Mouse (Mus musculus): ENCODE data around the gene Dnajb4.
"Not testable (repeated sequence)": the region's sequence is repeated elsewhere in the genome, so short reads cannot be mapped to it uniquely, and the experiment has no call there.

Gene Dnajb4

DNA sequence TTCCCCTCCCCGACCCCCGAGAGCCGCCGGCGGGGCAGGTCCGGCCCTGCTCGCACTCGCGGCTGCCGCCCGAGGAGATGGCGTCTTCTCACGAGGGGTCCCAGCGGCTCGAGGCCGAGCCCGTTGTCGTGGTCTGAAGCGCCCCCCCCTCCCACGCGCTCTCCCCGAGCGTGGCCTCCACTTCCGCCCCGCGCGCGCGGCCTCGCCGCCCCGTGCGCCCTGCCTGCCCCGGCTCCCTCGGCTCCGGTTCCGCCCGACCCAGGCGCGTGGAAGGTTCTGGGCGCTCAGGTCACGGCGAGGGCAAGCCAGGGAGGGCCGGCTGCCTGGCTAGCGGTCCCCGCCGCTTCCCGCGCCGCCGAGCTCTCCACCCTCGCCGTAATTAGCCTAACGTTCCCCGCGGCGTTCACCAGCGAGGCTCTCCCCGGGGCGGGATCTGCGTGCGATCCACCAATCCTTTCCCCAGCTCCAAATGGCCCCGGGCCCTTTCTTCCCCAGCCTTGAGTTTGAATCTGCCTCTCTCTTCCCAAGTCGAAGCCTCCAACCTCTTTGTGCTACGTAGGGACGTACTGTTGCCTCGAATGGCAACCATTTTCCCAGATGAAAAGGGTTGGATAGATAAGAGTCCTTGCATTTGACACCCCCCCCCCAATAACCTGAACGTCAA, 758 bp upstream of the Dnajb4 start:
- in situ Hi-C loops (cut with MboI; ENCODE audit: unreplicated experiment in 2 of 2), result loop anchor here in 1 of 2 experiments (25.0 kb wide), 1 partner anchor 1726 kb away; the partner anchor contains the start of gene Acadm

DNA sequence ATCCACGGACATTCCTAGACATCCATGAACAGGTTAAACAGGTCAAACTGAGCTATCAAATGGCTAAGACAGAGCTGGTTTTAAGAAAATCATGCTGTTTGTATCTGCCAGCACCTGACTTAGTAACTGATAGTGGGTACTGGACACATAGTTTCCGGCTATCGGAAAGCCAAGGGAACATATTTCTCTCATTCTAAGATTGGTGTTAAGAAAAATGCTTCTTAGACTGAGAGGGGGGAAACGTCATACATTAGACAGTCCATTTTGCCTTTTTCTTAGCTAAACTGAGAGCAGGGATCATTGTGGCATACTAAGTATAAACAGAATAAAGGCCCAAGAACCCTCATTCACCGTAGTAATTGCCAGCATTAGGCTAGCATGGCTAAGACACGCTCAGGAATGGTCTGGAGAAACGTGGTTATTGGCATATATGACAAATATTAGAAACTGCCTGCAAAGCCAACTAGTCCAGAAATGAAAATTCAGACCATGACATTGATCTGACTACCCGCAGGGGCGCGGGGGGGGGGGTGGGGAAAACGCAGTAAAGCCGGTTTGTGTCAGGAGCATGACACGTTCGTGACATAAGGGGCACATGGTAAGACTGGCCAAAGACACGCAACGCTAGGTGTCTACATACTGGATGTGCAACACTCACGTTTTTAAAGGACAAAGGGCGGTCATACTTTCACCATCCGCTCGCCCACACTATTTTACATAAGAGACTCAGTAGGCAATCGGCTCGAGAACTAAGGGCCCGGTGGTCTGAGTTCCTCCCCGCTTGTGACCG, 730 bp downstream of the Dnajb4 start:
- in situ Hi-C loops (cut with MboI; ENCODE audit: unreplicated experiment in 2 of 2), result loop anchor here in 1 of 2 experiments (25.0 kb wide), 1 partner anchor 1728 kb away; the partner anchor contains the start of gene Acadm

DNA sequence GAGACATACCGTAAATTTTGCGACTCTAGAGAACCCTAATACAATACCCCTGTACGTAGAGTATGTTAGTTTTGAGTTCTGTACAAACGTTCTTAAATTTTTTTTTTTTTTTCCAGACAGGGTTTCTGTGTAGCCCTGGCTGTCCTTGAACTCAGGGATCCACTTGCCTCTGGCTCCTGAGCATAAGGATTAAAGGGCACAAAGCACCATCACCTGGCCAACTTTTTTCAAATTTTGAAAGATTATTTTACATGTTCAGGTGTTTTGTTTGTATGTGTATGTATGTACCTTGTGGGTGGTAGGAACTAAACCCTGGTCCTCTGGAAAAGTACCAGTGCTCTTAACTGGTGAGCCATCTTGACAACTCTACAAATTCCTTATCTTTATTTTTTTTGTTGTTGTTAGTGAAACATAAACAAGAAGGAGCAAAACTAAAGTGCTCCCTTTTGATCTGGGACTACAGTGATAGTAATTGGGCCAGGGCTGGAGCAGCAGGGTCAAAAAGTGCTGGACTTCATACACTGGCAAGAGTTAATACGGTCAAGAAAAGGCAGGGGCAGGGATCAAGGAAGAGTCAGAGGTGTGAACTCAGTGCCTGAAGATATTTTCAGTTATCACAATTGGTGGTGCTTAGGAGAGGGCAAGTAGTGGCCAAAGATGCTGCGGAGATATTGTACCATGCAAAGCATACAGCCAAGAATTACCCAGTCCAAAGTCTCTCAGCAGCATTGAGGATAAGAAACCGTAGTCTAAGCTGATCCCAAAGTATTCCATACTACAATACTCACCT, 1.8 kb downstream of the Dnajb4 start:
- in situ Hi-C loops (cut with MboI; ENCODE audit: unreplicated experiment in 2 of 2), result loop anchor here in 1 of 2 experiments (25.0 kb wide), 1 partner anchor 1729 kb away; the partner anchor contains the start of gene Acadm

DNA sequence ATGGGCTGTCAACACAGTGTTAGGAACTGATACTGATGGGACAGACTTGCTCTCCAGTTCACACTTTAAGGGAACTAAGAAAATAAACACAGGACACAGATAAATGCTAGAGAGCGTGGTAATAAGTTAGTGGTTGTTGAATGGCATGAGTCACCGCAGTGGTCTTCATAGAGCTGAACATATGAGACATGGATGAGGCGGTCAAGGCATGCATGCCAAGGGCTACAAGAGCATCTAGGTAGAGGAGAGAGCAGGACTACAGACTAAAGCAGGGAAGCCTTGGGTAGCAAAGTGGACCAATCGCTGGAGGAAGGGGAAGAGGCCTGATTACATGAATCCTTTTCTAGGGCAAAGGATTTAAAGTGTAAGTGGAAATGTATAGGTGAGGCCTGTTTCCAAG, 2.9 kb downstream of the Dnajb4 start:
- in situ Hi-C loops (cut with MboI; ENCODE audit: unreplicated experiment in 2 of 2), result loop anchor here in 1 of 2 experiments (25.0 kb wide), 1 partner anchor 1730 kb away; the partner anchor contains the start of gene Acadm

DNA sequence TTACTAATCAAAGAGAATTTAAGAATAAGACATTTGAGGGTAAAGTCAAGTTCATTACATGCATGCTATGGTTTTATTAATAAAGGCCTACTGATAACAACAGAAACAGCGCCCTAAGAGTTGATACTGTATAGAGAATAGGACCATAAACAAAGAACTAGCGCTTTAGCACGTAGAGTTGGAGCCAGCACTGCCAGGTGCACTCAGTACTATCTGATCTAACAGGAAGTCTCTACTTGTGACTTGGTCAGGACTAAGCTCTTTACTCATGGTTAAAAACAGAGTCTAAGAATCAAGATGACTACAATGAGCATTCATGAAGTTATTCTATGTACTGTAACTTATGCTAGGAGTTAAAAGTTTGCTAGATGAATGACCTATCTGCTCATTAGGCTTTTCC, 5.5 kb downstream of the Dnajb4 start:
- in situ Hi-C loops (cut with MboI; ENCODE audit: unreplicated experiment in 2 of 2), result loop anchor here in 1 of 2 experiments (25.0 kb wide), 1 partner anchor 1733 kb away; the partner anchor contains the start of gene Acadm

DNA sequence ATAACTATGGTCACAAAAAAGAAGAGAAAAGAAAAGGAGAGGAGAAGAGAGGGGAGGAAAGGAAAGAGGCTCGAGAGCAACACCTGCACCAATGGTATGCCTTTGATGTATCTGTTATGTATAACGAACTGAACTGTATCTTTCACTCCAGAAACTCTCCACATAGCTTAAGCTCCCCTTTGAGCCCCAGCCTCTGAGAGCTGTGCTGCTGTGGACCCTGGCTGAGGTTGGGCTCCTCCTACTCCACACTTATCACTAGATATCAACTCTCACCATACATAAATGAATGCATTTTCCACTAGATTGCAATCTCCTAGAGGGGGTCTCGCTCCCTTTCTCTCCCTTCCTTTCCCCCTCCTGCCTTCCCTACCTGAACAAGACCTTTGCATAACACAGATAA, 6.1 kb downstream of the Dnajb4 start:
- in situ Hi-C loops (cut with MboI; ENCODE audit: unreplicated experiment in 2 of 2), result loop anchor here in 1 of 2 experiments (25.0 kb wide), 1 partner anchor 1733 kb away; the partner anchor contains the start of gene Acadm

DNA sequence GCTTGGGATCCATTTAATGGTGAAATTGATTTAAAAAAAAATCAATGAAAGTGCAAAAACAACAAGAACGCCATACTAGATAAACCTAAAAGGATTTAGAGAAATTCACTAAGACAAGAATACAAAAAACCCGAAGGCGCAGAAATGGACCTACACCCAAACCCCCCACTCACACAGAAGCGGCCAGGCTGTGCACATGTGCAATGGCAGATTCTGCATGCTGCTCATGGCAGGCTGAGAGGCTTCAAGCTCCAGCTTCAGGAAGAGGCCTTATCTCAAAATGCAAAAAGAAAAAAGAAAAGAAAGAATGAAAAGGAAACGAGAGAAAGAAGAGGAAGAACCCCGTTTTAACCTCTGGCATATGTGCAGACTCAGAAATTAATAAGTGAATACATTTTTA, 6.7 kb downstream of the Dnajb4 start:
- in situ Hi-C loops (cut with MboI; ENCODE audit: unreplicated experiment in 2 of 2), result loop anchor here in 1 of 2 experiments (25.0 kb wide), 1 partner anchor 1734 kb away; the partner anchor contains the start of gene Acadm

DNA sequence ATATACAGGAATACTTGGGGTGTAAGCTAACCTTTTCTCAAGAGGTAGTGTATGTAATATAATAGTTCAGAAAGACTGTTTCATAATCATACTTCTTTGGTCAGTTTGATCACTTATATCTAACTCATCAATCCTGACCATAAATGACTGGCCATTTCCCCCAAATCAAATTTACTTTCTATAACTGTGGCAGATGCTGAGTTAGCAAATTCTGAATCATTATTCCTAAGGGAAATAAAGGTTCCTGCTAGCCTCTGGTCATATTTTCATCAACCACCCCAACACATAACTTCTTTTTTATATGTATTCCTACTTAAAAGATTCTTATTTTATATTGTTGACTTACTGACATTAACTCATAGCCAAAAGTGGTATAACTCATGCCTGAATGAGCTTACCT, 7.2 kb downstream of the Dnajb4 start:
- in situ Hi-C loops (cut with MboI; ENCODE audit: unreplicated experiment in 2 of 2), result loop anchor here in 1 of 2 experiments (25.0 kb wide), 1 partner anchor 1734 kb away; the partner anchor contains the start of gene Acadm

DNA sequence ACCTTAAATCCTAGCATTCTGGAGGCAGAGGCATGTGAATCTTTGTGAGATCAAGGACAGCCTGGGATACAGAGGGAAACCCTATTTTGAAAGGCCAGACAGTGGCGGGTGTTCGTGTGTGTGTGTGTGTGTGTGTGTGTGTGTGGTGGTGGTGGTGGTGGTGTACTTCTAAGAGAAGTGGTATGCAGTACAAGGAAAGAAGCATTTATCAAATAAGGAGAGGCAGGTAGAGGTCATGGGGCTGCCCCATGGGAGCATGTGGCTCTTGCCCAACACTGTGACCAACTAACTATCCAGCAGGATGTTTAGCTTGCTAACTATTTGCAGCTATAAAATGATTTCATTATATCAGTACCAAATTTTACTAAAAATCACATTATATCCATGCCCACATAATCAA, 8.5 kb downstream of the Dnajb4 start:
- in situ Hi-C loops (cut with MboI; ENCODE audit: unreplicated experiment in 2 of 2), result loop anchor here in 1 of 2 experiments (25.0 kb wide), 1 partner anchor 1736 kb away; the partner anchor contains the start of gene Acadm

DNA sequence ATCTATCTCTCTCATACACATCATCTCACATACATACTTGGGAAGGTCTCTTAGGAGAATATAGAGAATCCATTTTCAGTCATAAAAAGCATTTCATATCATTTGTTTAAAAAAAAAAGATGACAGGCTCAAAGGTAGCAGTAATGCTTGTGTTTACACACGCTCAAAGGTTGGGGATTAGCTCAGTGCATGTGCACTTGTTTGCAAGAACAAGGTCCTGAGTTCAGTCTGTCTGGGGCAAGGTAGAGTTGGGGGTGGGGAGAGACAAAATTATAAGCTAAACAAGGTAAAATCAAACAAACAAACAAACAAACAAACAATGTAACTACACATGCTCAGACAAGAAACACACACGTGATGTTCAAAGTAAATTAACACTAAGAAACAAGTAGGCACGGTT, 8.9 kb downstream of the Dnajb4 start:
- in situ Hi-C loops (cut with MboI; ENCODE audit: unreplicated experiment in 2 of 2), result loop anchor here in 1 of 2 experiments (25.0 kb wide), 1 partner anchor 1736 kb away; the partner anchor contains the start of gene Acadm

DNA sequence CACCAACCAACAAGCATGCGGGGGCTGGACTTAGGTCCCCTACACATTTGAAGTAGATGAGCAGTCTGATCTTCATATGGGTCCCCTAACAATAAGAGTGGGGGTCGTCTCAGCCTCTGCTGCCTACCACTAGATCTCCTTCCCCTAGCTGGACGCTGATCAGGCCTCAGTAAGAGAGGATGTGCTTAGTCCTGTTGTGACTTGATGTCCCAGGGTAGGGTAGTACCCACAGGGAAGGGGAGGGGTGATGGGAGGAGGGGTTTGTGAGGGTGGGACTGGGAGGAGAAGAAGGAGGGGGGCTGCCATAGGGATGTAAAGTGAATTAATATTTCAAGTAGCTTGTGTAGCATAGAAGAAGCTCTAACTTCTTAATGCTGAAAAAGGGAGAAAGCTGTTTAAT, 11.0 kb downstream of the Dnajb4 start:
- in situ Hi-C loops (cut with MboI; ENCODE audit: unreplicated experiment in 2 of 2), result no loop called here

DNA sequence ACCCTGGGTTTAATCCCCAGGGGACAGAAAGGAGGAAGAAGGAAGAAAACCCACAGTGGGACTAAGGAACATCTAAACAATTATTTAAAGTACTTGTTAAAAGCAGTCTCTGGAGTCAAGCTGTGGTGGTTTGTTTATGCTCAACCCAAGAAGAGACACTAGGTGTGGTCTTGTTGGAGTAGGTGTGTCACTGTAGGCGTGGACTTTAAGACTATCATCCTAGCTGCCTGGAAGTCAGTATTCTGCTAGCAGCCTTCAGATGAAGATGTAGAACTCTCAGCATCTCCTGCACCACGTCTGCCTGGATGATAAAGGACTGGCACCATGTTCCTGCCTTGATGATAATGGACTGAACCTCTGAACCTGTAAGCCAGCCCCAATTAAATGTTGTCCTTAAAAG, 12.9 kb downstream of the Dnajb4 start:
- in situ Hi-C loops (cut with MboI; ENCODE audit: unreplicated experiment in 2 of 2), result not testable (repeated sequence)

DNA sequence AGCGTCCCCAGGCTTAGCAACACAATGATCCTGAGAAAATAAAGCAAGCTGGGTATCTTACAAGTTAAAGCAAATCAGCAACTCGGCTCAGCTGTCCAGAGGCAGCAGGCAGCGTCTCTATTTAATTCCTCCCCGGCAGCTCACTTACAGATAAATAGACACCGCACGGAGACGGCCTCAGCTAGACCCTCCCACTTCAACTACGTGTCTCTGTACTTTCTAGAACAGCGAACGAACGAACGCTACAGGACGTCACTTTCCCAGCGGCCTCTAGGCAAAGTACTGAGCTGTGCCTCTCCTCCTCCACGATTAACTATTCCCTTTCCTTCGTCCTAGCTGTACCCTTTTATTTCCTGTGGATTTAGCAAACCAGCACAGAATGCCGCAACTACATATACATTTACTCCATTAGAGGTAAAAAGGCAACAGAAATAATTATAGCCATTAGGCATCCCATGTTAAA, 16.4 kb downstream of the Dnajb4 start:
- in situ Hi-C loops (cut with MboI; ENCODE audit: unreplicated experiment in 2 of 2), result no loop called here

DNA sequence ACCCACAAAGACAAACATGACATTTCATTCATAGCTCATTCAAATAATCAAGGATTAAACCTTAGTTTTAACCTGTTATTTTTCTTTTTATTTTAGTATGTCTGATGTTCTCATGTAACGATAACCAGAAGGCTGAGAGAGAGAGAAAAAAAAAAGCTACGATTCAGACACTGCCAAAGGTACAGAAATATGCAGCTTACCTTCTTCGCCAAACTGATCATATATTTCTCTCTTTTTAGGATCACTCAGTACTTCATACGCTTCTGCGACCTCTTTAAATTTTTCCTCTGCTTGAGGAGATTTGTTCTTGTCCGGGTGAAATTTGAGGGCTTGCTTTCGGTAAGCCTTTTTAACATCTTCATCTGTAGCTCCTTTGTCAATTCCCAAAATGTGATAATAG, 16.9 kb downstream of the Dnajb4 start:
- in situ Hi-C loops (cut with MboI; ENCODE audit: unreplicated experiment in 2 of 2), result no loop called here

DNA sequence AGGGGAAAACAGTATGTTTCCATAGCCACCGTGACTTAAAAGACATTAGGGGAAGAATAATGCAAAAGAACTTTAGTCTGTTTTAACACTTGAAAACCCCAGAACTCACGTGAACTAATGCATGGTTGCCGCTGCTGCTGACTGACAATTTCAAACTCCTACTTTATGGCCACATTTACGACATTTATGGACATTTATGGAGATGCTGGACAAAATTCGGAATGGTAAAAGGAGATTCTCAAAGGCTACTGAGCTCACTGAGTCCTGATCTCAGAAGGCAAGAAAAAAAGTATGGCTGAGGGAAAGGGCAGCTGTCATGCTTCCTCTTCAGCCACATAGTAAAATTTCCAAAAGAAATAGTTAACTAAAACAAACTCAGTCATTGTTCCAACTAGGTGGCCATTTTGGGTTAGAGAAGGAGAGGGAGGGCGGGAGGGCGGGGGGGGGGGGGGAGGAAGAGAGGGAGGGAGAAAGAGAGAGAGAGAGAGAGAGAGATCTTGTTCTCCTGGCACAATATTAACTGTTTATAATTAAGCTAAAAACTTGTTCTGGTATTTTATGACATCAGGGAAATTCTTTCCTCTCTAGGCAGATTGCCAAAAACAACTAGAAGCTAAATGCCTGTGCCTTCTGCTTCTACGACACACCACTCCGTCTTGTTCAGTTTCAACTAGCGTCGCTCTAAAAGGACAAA, 17.7 kb downstream of the Dnajb4 start:
- in situ Hi-C loops (cut with MboI; ENCODE audit: unreplicated experiment in 2 of 2), result no loop called here

DNA sequence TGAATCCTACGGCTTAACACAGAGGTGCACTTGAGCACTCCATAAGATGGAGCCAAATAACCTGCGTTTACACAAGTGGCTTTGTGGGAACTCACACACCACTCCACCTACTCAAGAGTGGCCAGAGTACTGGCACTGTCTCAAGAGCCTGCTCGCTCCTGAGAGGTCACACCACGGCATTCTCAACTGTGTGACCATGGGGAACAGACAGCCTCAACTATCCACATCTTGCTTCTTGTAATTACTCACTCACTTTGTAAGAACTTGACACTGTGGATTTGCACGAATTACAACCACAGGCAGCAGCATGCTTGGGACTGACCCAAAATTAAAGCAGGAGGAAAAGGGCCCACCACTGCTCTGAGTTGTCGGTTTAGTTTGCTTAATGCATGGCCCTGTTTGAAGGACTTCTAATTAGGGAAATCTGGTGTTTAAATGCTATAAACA, 18.3 kb downstream of the Dnajb4 start:
- in situ Hi-C loops (cut with MboI; ENCODE audit: unreplicated experiment in 2 of 2), result no loop called here

DNA sequence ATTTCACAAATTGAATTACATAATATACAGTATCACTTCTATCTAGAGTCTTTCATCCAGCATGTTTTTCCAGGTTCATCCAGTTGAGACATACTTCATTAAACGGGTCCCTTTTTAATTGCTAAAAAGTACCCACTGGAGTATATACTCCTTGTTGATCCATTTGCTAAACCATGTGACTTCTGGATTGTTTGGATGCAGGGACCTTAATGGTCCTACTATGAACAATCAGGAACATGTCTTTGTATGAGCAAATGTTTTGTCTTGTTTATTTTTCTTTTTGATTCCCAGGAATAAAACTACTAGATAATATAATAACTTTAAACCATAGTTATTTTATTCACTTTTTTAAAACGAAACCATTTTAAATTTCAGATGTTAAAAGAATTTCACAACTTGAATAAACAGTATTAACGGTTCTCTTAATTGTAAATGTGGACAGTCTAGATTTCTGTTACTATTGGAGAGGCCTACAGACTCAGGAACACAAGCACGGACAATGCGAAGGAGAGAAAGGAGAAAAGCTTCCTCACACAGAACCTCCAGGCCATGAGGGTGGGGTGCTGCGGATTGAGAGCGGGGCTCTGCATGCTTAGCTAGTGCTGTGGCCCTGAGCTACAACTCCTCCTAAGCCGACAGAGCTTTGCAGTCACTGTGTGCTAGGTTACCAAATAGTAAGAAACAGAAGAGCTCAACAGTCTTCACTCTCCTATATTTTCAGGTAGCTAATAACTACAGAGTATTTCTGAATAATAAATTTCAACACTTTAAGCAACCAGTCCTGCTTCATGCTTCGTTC, 19.2 kb downstream of the Dnajb4 start:
- in situ Hi-C loops (cut with MboI; ENCODE audit: unreplicated experiment in 2 of 2), result no loop called here

DNA sequence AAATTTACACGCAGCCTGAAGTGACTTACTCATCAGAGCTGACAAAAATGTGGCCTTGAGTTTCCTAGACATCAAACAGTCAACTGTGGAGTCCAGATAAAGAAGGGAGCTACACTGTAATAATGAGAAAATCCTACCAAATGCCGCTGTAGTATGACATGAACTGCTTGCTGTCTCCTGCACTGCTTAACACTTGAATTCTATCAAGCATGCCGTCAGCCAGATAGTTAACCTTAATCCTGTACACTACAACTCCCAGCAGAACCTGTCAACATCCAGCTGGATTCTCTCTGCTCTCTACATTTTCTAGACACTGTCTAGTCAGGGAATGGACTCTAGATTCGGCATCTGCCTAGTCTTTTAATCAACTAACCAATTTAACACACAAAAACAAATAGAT, 20.8 kb downstream of the Dnajb4 start:
- in situ Hi-C loops (cut with MboI; ENCODE audit: unreplicated experiment in 2 of 2), result no loop called here

DNA sequence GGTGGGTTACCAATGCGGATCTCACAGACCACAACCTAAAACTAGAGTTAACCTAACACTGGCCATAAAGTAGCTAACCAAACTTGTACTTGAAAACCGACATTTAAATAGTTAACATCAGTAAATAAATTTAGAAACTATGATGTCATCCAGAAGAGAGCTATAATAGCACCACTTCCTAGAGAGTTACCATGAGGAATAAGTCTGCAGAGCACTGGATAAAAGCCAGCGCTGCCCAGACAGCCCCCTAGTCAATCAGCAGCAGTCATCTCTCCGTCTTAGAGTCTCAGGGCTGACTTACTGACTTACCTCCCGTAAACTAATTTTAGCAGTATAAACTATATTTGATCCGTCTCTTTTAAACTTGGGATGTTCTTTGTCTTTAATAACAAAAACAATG, 24.0 kb downstream of the Dnajb4 start:
- in situ Hi-C loops (cut with MboI; ENCODE audit: unreplicated experiment in 2 of 2), result no loop called here
